Mouse (Mus musculus): ENCODE data around the gene Riok2.
A peak's percentile ranks its signal among the peaks of the same experiment; 100 is the strongest.
"Not testable (repeated sequence)": the region's sequence is repeated elsewhere in the genome, so short reads cannot be mapped to it uniquely, and the experiment has no call there.

Gene Riok2

DNA sequence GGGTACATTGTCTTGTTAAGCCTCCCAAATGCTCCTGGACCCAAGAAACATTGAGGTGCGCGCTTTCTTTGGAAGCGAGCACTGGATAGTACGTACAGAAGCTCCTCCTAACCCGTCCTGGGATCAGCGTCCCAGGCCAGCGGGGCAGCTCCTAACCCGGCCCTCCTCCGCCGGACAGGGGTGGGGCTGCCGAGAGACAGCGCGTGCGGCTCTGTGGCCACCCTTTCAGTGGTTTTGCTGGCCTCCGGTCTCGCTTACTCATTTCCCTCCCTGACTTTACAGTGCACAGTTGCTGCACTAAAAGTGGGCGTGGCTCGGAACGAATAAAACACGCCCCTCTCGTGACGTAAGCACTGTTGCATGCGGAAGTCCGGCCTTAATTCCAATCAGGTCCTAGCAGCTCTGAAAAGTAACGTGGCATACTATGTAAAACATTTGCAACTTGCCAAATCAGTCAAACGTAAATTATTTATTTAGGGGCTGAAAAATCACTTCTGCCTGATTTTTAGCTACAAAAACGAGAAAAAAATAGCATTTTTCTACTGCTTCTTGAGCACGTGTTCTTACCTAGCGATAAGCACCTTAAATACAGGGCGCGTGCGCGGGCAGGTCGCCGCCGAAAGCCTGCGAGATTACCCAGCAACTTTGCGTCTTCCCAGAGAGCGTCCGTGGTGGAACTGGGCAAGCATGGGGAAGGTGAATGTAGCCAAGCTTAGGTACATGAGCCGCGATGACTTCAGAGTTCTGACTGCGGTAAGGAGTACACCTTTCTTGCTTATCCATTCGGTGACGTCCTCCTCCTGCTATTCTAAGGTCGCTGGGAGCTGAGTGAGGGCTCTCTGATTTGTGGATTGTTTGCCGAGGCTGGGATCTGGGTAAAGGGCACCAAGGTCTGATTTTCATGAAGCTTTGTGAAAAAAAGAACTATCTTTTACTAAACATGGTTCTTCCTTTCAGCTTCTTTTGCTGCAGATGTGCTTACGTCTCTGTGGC, at the start of gene Riok2:
Riok2 (plus strand) TSS at position 392 of the 993 bp plus-strand sequence.
- DNase-seq (ENCODE audit: low spot score in 2 of 2) = peak; percentile 81 to 96

DNA sequence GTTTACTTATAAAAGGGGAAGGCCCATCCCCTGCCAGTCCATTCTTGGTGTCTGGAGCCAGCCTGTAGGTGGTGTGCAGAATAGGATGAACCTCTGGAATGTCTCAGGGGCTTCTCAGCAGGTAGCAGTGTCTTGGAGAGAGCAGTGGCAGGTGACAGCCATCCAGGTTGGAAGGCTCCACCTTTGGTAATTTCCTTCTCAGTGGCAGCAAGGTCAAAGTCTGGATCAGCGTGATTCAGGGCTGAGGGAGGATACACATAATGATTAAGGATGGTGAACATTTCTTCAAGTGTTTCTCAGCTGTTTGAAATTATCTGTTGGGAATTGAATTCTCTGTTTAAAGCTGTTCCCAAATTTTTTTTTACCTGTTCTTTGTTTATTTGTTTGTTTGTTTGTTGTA, 48.1 kb upstream of the Riok2 start:
- not testable (repeated sequence) for DNase-seq (ENCODE audit: low spot score in 2 of 2)

DNA sequence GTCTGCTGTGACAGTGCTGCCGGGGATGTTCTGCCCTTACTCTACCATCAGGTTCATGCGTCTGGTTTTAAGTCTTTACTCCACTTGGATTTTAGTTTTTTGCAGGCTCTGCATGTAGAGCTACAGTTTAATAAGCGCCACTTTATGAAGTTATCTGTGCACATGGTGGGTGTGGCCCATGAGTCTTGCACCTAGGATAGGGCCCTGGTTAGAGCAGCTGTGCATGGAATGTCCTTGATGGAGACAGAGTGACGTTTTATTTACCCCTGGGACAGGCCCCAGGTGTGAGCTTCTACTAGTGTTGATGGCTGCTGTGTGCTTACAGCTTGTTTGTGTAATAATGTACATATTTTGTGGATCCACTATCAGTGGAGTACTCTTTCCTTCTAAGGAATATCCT, 47.5 kb upstream of the Riok2 start:
- no peak for DNase-seq (ENCODE audit: low spot score in 2 of 2)

DNA sequence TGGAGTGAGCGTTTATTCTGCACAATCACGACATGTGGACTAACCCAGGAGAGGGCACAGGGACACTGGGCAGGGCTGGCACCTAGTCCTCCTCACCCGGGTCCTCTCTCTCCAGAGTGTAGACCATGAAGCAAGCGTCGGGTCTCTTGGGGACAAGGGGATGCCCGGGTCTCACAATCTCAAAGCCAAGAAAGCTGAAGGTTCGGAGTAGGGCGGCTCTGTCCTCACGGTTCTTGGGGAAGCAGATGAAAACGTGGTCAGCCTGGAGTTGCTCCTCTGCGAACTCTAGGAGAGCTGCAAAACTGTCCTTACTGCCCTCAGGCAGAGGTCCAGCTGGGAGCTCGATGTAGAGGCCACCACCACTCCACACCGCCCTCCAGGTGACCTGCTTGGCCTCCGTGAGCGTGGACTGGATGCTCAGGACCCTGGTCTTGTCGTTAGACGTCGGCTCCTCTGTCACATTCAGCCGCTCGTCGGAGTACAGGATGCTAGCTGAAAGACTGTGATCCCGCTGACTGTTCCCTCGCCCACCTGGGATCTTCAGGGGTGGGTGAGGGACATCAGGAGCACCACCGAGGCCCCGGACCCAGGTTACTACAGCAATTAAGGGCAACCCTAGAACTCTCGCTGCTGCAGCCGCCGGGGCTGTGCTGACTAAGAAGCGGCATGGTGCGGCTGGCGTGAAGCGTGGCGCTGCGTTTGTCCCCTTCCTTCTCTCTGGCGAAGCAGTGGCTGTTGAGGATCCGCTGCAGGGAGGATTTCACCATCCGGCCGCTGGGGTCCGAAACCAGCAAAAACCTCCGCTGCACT, 28.5 kb upstream of the Riok2 start:
- DNase-seq (ENCODE audit: low spot score in 2 of 2) = not testable (repeated sequence)

DNA sequence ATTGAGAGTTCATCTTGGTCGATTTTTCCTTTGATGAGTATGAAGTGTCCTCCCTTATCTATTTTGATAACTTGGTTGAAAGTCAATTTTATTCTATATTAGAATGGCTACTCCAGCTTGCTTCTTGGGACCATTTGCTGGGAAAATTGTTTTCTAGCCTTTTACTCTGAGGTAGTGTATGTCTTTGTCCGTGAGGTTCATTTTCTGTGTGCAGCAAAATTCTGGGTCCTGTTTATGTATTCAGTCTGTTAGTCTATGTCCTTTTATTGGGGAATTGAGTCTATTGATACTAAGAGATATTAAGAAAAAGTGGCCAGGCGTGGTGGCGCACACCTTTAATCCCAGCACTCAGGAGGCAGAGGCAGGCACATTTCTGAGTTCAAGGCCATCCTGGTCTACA, 27.8 kb upstream of the Riok2 start:
- not testable (repeated sequence) for DNase-seq (ENCODE audit: low spot score in 2 of 2)

DNA sequence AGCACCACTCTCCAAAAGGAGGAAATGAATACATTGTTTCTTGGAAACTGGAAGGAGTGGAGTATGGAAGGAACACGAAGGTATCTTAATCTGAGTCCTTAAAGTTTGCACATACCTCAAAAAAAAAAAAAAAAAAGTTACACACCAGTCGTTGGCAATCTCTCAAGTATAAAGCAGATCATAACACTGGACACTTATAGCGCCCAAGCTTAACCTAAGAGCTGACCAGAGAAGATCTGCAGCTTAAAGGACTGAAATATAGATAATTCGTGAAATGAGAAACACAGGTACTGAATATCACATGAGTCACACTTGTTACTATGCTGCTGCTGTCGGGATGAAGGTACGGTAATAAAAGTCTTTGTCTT, 575 bp upstream of the Riok2 start:
- DNase-seq (ENCODE audit: low spot score in 2 of 2) = no peak

DNA sequence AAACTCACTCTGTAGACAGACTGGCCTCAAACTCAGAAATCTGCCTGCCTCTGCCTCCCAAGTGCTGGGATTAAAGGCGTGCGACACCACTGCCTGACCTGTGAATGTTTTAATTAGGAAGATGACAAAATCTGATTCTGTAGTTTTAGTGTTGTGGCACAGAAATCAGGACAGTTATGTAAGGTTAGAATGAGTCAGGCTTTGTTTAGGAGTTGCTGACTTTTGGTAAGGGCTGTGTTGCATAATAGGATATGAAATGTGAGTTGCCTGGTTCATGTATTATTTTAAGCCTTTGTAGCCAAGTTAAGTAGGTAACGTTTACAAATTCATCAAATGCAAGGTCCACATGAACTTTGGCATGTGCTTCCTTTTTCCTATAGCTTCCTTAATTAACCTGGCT, 1.5 kb downstream of the Riok2 start:
- no peak for DNase-seq (ENCODE audit: low spot score in 2 of 2)

DNA sequence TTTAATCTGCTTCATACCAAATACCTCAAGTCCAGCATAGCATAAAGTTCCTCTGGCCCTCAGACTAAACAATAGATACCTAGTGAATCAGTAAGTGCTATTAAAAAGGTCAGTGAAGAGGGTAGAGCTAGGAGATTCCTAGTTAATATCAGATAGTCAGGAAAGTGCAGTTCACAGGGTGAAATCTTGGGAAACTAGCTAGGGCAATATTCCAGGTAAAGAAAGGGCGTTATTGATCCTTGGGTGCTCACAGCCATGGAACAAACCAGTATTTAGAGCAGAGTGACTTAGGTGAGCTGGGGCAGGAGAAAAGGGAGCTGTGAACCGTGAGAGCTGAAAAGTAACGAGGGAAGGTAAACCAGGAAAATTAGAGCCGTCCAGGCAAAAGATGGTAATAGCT, 9.6 kb downstream of the Riok2 start:
- no peak for DNase-seq (ENCODE audit: low spot score in 2 of 2)

DNA sequence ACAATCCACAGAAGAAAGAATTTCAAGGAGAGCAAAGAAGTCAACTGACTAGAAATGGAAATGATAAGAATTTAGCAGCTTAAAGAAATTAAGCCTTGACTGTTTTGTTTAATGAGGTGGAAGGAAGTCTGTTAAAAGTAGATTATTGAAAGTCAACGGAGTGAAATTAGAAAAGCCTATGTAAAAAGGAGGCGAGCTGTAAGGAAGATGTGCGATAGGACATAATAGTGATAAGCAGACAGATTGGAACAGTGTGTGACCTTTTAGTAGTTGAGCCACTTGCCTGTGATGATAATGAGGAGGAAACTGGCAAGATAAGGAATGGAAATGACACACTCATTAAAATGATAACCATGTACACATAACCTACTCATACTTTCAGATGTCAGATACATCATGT, 10.4 kb downstream of the Riok2 start:
- DNase-seq (ENCODE audit: low spot score in 2 of 2) = no peak

DNA sequence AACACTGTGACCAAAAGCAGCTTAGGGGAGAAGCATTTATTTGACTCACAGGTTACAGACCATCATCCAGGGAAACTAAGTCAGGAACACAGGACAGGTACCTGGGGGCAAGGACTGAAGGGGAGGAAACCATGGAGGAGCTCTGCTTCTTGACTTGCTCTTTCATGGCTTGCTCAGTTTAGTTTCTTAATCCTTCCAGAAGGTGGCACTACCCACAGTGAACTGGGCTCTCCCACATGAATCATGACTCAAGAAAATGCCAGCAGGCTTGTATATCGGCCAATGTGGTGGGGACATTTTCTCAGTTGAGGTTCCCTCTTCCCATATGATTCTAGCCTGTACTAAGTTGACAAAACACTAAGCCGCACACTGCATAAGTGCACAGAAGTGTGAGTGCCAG, 12.0 kb downstream of the Riok2 start:
- DNase-seq (ENCODE audit: low spot score in 2 of 2) = no peak

DNA sequence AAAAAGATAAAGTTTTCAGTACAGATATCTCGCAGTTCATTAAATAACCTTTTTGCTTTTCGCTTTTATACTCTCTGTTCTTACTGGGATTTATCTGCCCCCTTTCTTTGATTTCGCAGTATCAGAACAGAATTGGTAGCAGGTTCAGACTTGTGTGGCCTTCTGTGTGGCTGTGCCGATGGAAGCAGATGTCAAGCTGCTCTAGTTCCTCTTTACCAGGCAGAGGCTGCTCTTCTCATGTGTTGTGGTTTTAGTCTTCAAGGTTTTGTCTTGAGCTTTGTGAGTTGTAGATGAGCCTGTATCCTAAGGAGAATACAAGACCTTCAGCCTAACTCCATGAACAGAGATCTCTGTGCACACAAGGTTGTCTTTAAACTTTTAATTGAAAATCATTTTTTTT, 17.7 kb downstream of the Riok2 start:
- no peak for DNase-seq (ENCODE audit: low spot score in 2 of 2)

DNA sequence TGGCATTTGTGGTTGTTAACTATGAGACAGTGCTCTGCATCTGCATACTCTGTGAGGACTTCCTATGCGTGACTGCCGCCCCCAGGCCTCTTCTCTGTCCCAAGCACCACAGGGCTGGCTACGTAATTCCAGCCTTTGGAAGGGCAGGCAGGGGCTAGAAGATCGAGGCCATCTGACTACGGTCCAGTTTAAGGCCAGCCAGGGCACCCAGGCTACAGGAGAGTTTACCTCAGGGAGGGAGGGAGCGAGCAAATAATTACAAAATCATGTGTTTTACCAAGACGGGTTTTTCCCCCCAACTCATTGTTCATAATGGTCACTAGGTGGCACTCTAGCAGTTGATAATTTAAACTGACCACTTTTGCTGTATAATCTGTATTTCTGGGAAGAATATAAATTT, 18.8 kb downstream of the Riok2 start:
- no peak for DNase-seq (ENCODE audit: low spot score in 2 of 2)

DNA sequence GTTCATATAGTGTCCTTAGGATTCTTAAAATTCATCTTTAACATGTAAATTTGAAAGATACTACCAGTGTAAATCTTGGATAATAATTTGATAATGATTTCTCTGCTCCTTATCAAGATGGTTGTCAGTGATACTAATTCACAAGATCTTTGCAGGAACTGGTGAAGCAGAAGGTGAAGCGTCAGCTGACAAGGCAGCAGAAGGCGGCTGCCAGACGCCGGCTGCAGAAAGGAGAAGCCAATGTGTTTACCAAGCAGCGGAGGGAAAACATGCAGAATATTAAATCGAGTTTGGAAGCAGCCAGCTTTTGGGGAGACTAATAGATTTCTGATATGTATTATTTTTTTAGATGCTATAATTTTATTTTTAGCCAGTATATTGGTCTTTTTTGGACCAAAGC, 19.2 kb downstream of the Riok2 start:
- DNase-seq (ENCODE audit: low spot score in 2 of 2) = no peak

DNA sequence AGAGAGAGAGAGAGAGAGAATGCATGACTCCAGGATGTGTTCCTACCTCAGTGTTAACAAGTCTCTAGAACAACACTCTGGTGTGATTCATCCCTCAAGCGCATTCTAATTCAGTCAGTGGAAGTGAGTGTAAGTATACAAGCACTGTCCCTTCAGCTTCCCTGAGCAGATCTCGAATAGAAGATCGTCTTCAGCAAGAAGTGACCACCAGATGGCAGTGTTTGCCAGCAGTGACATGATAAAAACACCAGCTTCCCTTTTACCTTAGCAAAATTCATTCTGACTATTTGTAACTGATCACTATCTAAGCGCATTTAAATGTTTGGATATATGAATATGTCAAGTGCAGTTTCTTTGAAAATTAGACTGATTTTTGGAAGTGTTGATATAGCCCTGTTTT, 20.2 kb downstream of the Riok2 start:
- peak; percentile 58 to 92 for DNase-seq (ENCODE audit: low spot score in 2 of 2)

DNA sequence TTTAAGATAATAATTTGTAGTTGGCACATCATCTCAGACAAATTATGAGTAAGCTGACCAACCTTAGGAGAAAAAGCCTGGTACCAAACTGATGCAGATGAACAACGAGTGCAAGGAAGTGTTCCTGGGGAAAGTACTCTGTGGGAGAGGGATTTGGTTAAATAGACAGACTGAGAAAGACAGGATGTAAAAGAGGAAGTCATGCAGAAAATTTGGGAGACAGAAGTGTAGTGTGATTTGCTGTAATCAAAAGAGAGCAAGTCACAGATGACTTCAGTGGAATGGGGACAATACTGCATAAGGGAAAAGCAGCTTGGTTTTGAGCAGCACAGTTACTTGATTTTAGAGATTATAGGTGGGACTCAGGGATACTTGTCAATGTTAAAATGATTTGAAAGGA, 22.8 kb downstream of the Riok2 start:
- DNase-seq (ENCODE audit: low spot score in 2 of 2) = no peak

DNA sequence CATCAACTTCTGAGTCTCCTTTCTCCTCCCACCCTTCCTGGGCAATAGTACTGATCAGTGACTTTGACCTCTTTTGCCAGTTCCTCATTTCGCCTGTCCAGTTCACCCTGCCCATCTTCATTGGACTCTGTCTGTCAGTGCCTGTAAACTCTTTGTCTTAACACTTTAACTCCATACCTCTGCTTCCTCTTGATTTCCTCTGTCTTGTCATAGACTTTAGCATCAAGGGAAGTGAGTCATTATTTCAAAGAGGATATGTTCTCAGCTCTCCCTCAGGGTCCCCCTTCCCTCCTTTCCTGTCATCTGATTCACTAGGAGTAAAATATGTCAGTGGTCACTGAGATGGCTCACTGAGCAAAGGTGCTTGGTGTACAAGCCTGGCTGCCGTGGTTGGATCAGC, 24.6 kb downstream of the Riok2 start:
- DNase-seq (ENCODE audit: low spot score in 2 of 2) = no peak

DNA sequence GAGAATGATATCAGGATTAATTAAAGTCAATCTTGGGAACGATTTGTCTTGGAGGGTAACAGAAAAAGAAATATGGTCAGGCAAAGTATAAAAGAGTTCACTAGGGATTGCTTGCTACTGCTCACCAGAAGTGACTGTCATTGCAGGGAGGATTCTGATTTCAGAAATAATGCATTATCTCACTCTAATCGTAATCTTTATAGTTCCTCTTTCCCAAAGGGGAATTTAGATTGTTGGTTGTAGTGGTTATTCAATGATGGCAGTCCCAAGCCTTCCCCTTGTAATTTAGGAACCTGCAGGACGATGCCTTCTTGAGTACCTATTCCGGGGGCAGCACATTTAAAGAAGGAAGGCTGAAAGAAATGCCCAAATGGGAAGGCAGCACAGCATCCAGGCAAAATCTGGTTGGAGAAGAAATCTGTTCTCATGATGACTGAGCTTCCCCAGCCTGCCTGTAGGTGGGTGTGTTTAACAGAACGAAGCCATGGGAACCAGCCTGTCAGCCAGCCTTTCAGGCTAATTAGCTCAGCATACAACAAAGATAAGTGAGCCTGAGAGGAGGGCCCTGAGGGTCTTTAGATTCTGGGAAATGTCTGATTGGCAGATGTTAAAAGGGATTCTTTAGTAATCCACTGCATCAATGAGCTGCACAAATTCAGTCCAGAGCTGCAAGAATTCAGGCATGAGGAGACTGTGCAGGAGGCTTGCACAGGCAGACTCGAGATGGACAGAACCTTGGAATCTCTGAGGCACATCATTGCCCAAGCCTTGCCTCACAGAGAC, 28.3 kb downstream of the Riok2 start, which contains the start of gene Lix1:
Lix1 (plus strand) TSS at position 451 of the 783 bp plus-strand sequence.
- peak; percentile 64 to 84 for DNase-seq (ENCODE audit: low spot score in 2 of 2)

DNA sequence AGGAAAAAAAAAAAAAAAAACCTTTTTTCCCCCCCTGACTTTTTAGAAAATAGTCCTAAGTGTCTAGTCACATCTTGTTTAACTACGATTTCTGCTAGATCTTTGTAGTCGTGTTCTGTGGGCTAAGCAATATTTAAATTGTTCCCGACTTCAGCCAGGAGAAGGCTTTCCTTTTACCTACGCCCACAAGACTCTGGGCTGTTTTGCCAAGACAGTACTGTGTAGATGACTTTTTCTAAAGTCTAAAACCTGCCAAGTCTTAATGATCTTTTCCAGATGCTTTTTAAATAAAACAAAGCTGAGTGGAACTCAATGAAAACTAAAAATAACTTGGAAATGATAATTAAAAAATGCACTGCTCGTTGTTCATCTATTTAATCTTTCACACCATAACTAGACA, 28.9 kb downstream of the Riok2 start:
- DNase-seq (ENCODE audit: low spot score in 2 of 2) = peak in 1 of 2 experiments; percentile 20

DNA sequence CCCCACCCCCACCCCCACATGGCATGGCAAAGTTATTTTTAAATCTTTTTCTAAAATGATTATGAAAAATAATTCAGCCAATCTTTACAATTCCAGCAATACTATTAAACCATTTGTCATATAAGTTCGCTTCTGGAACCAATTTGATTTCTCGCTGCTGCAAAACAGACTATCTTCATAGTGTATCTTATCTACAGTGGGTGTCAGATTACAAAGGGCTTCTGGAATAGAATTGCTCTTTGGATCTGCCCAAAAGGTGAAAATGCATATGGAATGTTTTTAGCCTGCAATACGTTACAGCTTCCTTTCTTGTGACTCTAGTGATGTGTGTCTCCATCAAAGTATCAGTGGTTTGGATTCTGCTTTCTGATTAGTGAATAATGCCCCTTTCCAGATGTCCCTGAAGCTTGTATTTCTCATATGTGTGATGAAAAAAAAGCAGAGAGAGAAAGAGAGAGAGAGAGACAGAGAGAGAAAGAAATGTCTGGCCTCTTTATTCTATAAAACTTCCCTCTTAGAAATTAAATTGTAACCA, 29.5 kb downstream of the Riok2 start:
- DNase-seq (ENCODE audit: low spot score in 2 of 2) = no peak

DNA sequence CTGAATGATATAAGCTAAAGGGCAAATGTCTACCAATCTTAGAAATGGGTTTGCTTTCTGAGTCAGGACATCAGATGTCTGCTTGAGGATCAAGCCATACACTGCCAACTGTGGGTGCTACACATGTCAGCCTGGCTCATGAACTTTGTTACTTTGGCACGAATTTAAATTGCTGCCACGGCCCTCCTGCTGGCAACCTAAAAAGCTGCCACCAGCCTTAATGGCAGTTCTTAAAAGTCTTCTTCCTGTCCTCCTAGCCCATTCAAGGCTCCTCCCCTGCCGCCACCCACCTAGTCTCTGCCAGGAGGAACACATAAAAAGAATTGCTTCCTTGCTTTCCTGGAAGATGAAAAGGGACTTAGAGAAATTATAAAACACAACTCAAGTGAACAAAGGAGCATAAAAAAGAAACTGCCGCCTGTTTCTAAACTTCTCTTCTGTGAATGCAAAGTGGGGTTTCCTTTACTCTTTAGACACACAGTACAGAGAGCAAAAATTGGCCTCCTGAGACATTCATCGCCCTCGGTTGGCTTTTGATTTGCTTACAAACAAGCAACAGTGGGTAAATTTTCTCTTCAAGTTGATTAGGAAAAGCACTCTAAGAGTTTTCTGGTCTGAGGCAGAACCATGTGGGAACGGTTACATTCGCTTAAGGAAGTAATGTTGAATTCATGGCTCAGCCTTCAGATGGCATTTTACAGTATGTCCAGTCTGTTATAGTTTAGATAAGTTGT, 30.9 kb downstream of the Riok2 start:
- DNase-seq (ENCODE audit: low spot score in 2 of 2) = peak in 1 of 2 experiments; percentile 19

DNA sequence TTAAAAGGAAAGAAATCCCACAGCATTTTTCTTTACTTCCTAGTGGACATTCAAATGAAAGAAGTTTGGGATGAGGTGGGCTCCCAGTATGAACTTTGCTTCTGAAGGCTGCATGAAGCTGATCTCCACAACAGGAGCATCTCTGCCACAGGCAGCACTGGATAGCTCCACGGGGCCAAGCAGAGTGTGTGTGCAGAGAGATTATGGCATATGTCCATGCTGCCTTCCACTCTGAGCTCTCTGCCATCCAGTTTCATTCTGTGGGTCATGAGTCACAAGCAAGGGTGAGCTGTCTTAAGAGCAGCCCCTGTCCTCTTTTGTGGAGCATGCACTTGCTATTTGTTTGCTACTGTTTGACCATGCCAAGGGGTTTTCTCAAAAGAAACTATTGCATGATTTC, 31.5 kb downstream of the Riok2 start:
- no peak for DNase-seq (ENCODE audit: low spot score in 2 of 2)

All from left cerebral cortex, adult 9 months (tissue).